Mouse (Mus musculus) midbrain, postnatal 0 days (tissue): ENCODE data around the gene Pnpla7. TPM values are rescaled to one million over a fixed set of nuclear protein-coding genes. Genes with fewer than 3 reads are reported as not detected.
A peak's percentile ranks its signal among the peaks of the same experiment; 100 is the strongest.

ENCODE experiments used
- ATAC-seq: fragments of 200-750 bp; cut with Nextera tagmentation; 2 replicates; pipeline ENCODE4 v1.8.0; 2017; ENCODE audit warnings: moderate number of reproducible peaks, mild to moderate bottlenecking, moderate TSS enrichment, moderate library complexity; ENCODE audit not compliant: low FRiP score
- DNase-seq: peaks from one replicate; pipeline ENCODE4 v3.0.0-alpha.2; 2015; ENCODE audit warnings: low spot score
- H3K27ac ChIP-seq: fragments of 300-500 bp; sonication (generic); 2 replicates; pipeline ENCODE4 v1.5.1; 2014; ENCODE audit warnings: low read depth, mild to moderate bottlenecking, low read length, mixed read lengths
- H3K27me3 ChIP-seq: fragments of 300-500 bp; sonication (generic); 2 replicates; pipeline ENCODE4 v1.6.1; 2014; ENCODE audit warnings: low read length, control low read depth, mixed read lengths; ENCODE audit not compliant: insufficient read depth
- H3K36me3 ChIP-seq: fragments of 300-500 bp; sonication (generic); 2 replicates; pipeline ENCODE4 v1.6.1; 2014; ENCODE audit warnings: low read length, control low read depth, mixed read lengths; ENCODE audit not compliant: insufficient read depth
- H3K4me1 ChIP-seq: fragments of 300-500 bp; sonication (generic); 2 replicates; pipeline ENCODE4 v1.6.1; 2014; ENCODE audit warnings: mild to moderate bottlenecking, control low read depth, antibody characterized with exemption, low read length, mixed read lengths; ENCODE audit not compliant: insufficient read depth
- H3K4me2 ChIP-seq: fragments of 300-500 bp; sonication (generic); 2 replicates; pipeline ENCODE4 v1.6.1; 2014; ENCODE audit warnings: low read depth, mild to moderate bottlenecking, low read length, mixed read lengths; ENCODE audit not compliant: poor library complexity, severe bottlenecking
- H3K4me3 ChIP-seq: fragments of 300-500 bp; sonication (generic); 2 replicates; pipeline ENCODE4 v1.5.1; 2014; ENCODE audit warnings: low read depth, mild to moderate bottlenecking, low read length, moderate library complexity
- H3K9ac ChIP-seq: fragments of 300-500 bp; sonication (generic); replicated peaks from 2 replicates; pipeline ENCODE4 v1.6.1; 2014; ENCODE audit warnings: mild to moderate bottlenecking, low read length, moderate library complexity, mixed read lengths; ENCODE audit not compliant: poor library complexity, severe bottlenecking
- H3K9me3 ChIP-seq: fragments of 300-500 bp; sonication (generic); 2 replicates; pipeline ENCODE4 v1.6.1; 2016; ENCODE audit warnings: low read length, control low read depth
- CTCF ChIP-seq: IDR thresholded peaks from 2 replicates; pipeline ENCODE4 v1.5.1; 2016; ENCODE audit warnings: antibody characterized with exemption, mild to moderate bottlenecking
- WGBS: fragments of 180-500 bp; shearing (Covaris S2); extraction: QIAGEN DNeasy Blood & Tissue Kit; methylation state at CpG from one replicate; pipeline ENCODE4 v1.1.7; 2014; 5-methylcytosine and 5-hydroxymethylcytosine counted together
- polyA plus RNA-seq: library from polyadenylated mRNA; unstranded; fragments of >200 nt; fragmentation: Nextera tagmentation; extraction: Ambion mirVana; gene quantifications from 2 replicates; pipeline ENCODE4 v1.2.1, GENCODE M21; 2015
- total RNA-seq: library from RNA; depleted of rRNA; stranded (reverse); fragments of >200 nt; gene quantifications from 2 replicates; pipeline ENCODE4 v1.2.3, GENCODE M21; 2014; rRNA removed

The Pnpla7 gene
- total RNA-seq: 3.6 and 6.3 TPM in 2 replicates
- polyA plus RNA-seq: 3.1 and 3.2 TPM in 2 replicates

GRCm38 (mm10) chr2:24975704-24976297, at the start of gene Pnpla7:
TSS of gene Pnpla7 (plus strand) at chr2:24976033.
- Histone ChIP-seq H3K4me3 (peak within 1 kb of the TSS; percentile 48), H3K9me3 (no peaks in the 10 kb centered on the region), H3K4me2 (peak within 1 kb of the TSS; percentile 94), H3K36me3 (peaks cover 3% of the 10 kb centered on the region; the same call in 1 of the 2 replicates), H3K4me1 (peaks cover 3% of the 10 kb centered on the region; the same call in 1 of the 2 replicates), H3K27ac (peak within 1 kb of the TSS; percentile 84), H3K9ac (peak within 1 kb of the TSS; percentile 72), H3K27me3 (no peaks in the 10 kb centered on the region)
- DNase-seq: peak; percentile 57
- peak; percentile 50 for ATAC-seq
- WGBS: 0% methylated on average over 16 of the region's 16 CpGs
- no peak for TF ChIP-seq CTCF

GRCm38 (mm10) chr2:24926345-24926964, 49.4 kb upstream of the Pnpla7 start:
- H3K4me3 ChIP-seq: no peak overlapping the region
- no peak overlapping the region for H3K9ac ChIP-seq
- ATAC-seq (no peak), DNase-seq (no peak)
- 85% methylated on average over 9 of the region's 9 CpGs for WGBS
- no peak overlapping the region for H3K4me2 ChIP-seq
- no peak for TF ChIP-seq CTCF
- no peaks in the 10 kb centered on the region for H3K9me3 ChIP-seq
- no peaks in the 10 kb centered on the region for H3K27me3 ChIP-seq
- H3K27ac ChIP-seq: no peak overlapping the region
- H3K36me3 ChIP-seq: peaks cover 17% of the 10 kb centered on the region
- H3K4me1 ChIP-seq: no peaks in the 10 kb centered on the region

- no peaks in the 10 kb centered on the region for H3K4me1 ChIP-seq
- 69% methylated on average over 7 of the region's 7 CpGs for WGBS
- H3K4me2 ChIP-seq: no peak overlapping the region
- H3K36me3 ChIP-seq: peaks cover 17% of the 10 kb centered on the region
- ATAC-seq (no peak), DNase-seq (no peak)
- no peak for TF ChIP-seq CTCF
- no peak overlapping the region for H3K9ac ChIP-seq
- H3K4me3 ChIP-seq: no peak overlapping the region
- H3K27me3 ChIP-seq: no peaks in the 10 kb centered on the region
- no peak overlapping the region for H3K27ac ChIP-seq
- no peaks in the 10 kb centered on the region for H3K9me3 ChIP-seq
Measured at GRCm38 (mm10) chr2:24926965-24927358, 48.9 kb upstream of the Pnpla7 start.

GRCm38 (mm10) chr2:24927810-24928479, 47.9 kb upstream of the Pnpla7 start:
- no peak for DNase-seq
- no peak overlapping the region for H3K4me3 ChIP-seq
- H3K9me3 ChIP-seq: no peaks in the 10 kb centered on the region
- 65% methylated on average over 4 of the region's 4 CpGs for WGBS
- peaks cover 17% of the 10 kb centered on the region for H3K36me3 ChIP-seq
- ATAC-seq: no peak
- H3K9ac ChIP-seq: no peak overlapping the region
- no peaks in the 10 kb centered on the region for H3K4me1 ChIP-seq
- TF ChIP-seq CTCF: no peak
- no peaks in the 10 kb centered on the region for H3K27me3 ChIP-seq
- H3K27ac ChIP-seq: no peak overlapping the region
- no peak overlapping the region for H3K4me2 ChIP-seq

- Histone ChIP-seq H3K4me1 (peaks cover 2% of the 10 kb centered on the region; the same call in 1 of the 2 replicates), H3K9ac (no peak overlapping the region), H3K4me2 (no peak overlapping the region), H3K27me3 (no peaks in the 10 kb centered on the region), H3K4me3 (no peak overlapping the region), H3K36me3 (peaks cover 17% of the 10 kb centered on the region), H3K27ac (no peak overlapping the region), H3K9me3 (no peaks in the 10 kb centered on the region)
- WGBS: 64% methylated on average over 2 of the region's 2 CpGs
- no peak for TF ChIP-seq CTCF
- ATAC-seq (no peak), DNase-seq (no peak)
Measured at GRCm38 (mm10) chr2:24929119-24929518, 46.7 kb upstream of the Pnpla7 start.

GRCm38 (mm10) chr2:24929593-24929992, 46.2 kb upstream of the Pnpla7 start:
- WGBS: 90% methylated on average over 5 of the region's 5 CpGs
- Histone ChIP-seq H3K9me3 (no peaks in the 10 kb centered on the region), H3K4me3 (no peak overlapping the region), H3K9ac (no peak overlapping the region), H3K27ac (no peak overlapping the region), H3K4me1 (peaks cover 2% of the 10 kb centered on the region; the same call in 1 of the 2 replicates), H3K4me2 (no peak overlapping the region), H3K36me3 (peaks cover 17% of the 10 kb centered on the region), H3K27me3 (no peaks in the 10 kb centered on the region)
- ATAC-seq (no peak), DNase-seq (no peak)
- no peak for TF ChIP-seq CTCF
